Mouse (Mus musculus): ENCODE data around the gene Arid1b.

The Arid1b gene

DNA sequence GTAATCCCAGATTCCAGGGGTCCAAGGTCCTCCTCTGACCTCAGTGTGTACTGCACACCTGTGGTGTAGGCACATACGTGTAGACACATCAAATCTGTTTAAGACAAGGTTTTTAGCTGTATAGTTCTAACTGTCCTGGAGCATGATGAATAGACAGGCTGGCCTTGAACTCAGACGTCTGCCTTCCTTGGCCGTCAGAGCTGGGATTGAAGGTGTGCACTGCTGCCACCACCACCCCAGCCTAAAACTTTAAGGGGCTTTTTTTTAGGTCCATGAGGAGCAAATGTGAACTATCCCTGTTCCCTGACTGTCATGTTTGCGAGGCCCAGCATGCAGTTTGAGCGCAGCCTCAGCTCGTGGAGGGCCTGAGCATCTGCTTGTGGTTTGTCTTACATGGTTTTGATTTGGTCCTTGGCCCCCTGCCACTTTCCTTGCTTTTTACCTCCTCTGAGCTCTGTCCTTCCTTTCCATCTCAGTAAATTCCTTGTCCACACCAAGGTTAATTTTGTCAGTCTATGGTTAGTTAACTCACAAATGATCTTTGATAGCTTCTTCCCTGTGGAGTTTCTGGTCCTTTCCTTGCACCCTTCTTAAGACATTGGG is 224.9 kb downstream of the Arid1b start:
- DNase-seq: no peak

GRCm38 (mm10) chr17:5221041-5221440 is 226.9 kb downstream of the Arid1b start:
- peak; percentile 66 for DNase-seq

DNA sequence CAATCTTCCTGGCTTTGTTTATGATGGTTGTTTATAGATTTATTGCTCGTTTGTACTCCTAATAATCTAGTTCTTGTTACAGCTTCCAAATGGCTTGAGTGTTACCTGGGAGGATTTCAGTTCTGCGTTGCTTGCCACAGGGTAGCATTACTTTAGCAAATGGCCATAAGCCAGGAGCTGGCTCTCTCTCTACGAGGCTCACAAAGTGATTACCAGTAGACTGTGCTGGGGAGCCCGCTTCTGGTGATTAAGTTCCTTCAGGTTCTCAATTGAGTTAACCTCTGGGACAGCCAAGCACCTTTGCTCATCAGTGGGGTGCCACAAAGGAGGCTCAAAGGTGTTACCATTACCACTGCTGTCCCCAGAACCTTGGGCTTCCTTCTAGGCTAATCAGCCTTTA is 227.4 kb downstream of the Arid1b start:
- DNase-seq: no peak

- no peak for DNase-seq
Observed at GRCm38 (mm10) chr17:5222827-5223226, 228.7 kb downstream of the Arid1b start.

- no peak for DNase-seq
Observed at GRCm38 (mm10) chr17:5224932-5225331, 230.8 kb downstream of the Arid1b start.

- DNase-seq: peak; percentile 36
Observed at GRCm38 (mm10) chr17:5227136-5227535, 233.0 kb downstream of the Arid1b start.

GRCm38 (mm10) chr17:5227950-5228615 is 234.0 kb downstream of the Arid1b start:
- no peak for DNase-seq

DNA sequence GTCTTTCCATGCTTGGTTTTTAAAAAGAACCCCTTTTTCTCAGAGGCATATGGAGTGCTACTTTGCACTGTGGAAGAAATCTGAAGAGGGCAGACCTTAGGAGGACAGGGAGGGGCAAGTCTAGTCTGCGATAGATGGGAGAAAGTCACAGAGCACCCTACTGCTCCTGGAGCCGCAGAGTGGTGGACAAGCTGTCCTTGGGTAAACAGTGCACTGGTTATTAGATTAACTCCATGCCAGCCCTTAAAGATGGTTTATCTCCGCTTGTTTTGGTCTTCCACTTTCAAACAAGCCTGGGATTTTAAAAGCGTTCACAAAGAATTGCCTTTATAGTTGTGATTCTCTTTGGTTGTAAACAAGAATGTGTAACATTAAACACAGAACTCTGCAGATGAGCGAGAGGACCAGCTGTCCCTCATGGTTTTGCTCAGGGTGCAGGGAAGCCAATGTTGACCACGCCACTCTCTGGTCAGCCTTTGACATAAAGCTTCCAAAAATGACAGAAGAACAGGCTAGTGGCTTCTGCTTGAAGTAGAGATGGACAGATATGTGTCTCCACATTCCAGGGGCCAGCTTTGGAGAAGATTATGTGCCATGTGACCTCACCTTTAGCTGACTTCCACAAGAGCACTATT is 234.6 kb downstream of the Arid1b start:
- no peak for DNase-seq

DNA sequence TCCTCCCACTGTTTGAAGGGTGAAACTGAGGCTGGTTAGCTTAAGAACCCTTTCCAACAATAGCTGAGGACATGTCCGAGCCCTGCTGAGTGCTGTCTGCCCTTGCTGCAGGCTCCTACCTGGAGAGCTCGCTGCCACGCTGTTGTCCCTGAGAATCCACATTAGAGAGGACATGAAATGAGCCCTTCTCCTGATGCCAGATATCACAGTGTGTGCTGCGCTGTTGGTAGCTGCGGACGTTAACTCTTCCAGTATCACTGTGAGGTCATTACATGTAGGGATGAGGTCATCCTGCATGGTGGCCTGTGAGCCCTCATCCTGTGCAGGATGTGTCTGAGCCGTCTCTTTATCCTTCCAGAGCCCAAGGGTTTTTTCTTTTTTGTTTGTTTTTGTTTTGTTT is 235.9 kb downstream of the Arid1b start:
- no peak for DNase-seq

- DNase-seq: no peak
Observed at GRCm38 (mm10) chr17:5232180-5232579, 238.0 kb downstream of the Arid1b start.

DNA sequence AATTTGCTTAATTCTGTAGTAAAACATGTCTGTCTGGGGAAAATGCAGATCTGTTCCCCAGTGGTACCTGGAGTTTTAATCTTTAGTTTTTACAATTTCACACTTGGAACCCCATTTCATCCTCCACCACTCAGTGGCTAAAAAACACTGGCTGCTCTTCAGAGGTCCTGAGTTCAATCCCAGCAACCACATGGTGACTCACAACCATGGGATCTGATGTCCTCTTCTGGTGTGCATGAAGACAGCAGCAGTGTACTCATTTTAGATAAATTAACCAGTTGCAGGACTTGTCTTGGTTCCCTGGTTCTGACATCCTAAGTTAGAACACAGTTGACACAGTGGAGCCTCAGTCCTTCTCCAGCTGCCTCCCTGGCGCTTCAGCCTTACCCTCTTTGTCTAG is 239.9 kb downstream of the Arid1b start:
- DNase-seq: no peak

- no peak for DNase-seq
Observed at GRCm38 (mm10) chr17:5235057-5235456, 240.9 kb downstream of the Arid1b start.

- no peak for DNase-seq
Observed at GRCm38 (mm10) chr17:5237765-5238164, 243.6 kb downstream of the Arid1b start.

GRCm38 (mm10) chr17:5238387-5239245 is 244.5 kb downstream of the Arid1b start:
- DNase-seq: peak; percentile 56

DNA sequence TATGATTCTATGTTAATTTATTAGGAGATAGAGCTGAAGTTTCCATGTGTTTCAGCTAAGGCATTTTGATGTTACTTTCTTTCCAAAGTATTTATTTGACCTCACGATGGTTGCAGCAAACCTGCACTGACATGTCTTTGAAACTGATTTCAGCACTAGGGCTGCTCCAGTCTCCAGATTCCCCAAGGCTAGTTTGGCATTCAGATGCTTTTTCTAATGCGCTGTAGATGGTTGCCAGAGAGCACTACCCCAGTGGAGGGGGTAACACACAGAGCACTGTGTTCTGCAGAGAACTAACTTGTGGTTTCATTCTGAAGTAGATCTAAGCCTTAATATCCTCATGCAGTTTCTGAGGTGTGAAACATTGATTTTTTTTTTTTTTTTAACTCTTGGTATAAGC is 250.4 kb downstream of the Arid1b start:
- DNase-seq: no peak

DNA sequence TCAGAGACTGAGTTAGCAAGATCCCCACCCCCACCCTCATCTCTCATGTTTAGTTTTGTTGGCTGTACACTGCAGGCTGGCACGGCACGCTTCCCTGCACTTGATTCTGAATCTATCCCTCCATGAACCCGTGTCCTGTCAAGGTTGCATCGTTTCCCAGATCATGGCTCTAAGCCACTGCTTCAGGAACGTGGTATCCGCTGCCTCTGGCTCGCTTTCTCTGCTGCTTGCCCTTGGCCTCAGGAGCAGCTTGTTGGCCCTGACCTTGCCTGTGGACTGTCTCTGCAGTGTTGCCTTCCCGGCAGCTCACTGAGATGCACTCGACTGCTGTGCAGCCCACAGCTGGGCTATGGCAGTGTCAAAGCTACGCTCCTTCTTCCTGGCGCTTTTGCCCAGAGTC is 252.6 kb downstream of the Arid1b start:
- no peak for DNase-seq

GRCm38 (mm10) chr17:5247247-5247646 is 253.1 kb downstream of the Arid1b start:
- no peak for DNase-seq

GRCm38 (mm10) chr17:5247737-5248136 is 253.6 kb downstream of the Arid1b start:
- DNase-seq: no peak

DNA sequence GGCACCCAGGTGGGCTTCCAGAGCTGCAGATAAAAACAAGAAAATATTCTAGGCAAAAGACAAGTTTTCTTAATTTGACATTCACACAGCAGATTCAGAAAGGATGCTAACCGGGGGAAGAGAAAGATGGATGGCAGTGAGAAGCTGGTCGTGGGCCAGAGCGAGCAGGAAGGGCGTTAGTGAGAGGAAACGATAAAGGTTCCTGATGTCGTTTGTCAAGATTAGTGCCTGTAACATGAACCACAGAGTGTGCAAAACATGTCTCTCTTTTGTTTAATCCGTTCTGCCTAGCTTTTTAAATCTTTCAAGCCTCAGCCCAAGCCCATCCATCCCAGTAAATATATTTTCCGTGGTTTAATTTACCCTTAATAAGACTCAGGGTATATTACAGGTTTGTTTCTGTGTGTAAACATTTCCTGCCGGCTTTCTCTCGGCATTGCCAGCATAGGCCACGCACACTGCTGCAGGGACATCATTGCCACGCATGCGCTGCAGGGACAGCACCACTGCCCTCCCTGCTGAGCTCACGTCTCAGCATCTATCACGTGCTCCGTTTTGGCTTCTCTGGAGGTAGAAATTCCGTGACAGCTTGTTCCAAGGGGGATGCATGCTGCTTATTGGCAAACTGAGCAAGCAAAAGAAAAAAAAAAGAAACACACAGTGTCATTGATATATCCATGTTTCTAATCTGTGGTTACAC is 255.0 kb downstream of the Arid1b start:
- DNase-seq: peak; percentile 46

DNA sequence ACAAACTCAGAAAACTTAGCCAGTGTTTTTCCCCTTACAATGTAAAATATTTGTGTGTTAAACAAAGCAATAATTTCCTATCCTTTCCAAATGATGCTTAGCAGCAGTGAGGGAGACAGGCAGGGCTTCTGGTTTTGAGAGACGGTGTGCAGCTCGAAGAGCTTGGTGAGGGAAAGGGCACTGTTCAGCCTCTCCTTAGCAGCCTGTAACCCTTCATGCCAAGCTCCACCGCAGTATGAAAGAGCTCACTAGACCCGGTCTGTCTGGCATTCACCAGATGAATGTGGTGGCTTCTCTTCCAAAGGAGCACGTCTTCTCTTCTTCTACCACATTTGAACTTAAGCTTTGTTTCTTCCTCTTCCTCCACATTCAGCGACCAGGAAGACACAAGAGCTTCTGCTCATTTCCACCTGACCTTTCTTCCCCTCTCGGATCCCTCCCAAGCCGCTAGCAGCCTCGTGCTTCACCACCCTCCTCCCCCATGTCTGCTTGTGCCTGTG is 255.6 kb downstream of the Arid1b start:
- no peak for DNase-seq

GRCm38 (mm10) chr17:5252436-5252835 is 258.3 kb downstream of the Arid1b start:
- peak; percentile 91 for DNase-seq
